Mouse (Mus musculus): ENCODE measurements around the gene Cbfa2t2.

DNA sequence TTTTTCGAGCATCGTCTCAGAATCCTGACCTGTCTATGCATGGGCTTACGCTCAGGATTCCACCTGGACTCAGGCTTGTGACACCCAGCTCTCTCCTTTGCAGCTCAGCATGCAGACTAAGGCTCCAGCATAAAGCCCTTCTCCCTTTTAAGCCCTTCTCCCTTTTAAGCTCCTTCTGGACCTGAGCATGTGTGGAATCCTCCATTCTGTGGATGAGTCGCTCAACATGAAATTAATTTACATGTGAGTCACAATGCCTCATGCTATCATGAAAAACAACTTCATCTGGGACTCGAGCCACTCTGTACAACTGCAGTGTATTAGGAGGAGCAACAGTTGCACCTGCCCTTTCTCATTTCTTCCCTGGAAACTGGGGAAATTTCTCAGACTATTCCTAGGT is 14.1 kb upstream of the Cbfa2t2 start:
- no peak for TF ChIP-seq CTCF (IDR thresholded peaks at IDR 0.05; ENCODE audit: control insufficient read depth, insufficient read depth, insufficient read length)
- TF ChIP-seq MYOG (IDR thresholded peaks at IDR 0.05; ENCODE audit: control insufficient read depth, extremely low read depth, insufficient read length): no peak
- no peak for TF ChIP-seq FOSL1 (IDR thresholded peaks at IDR 0.05; ENCODE audit: insufficient read depth, low read length, poor library complexity, severe bottlenecking)
- TF ChIP-seq USF1 (IDR thresholded peaks at IDR 0.05; ENCODE audit: low read depth): no peak

All from C2C12 (cell line).